Mouse (Mus musculus) brain, embryonic 14.5 days (tissue): Measurements from ENCODE around the gene Cfap61.

Source experiments
- CTCF ChIP-seq: fragments of 200-500 bp; IDR thresholded peaks from 2 replicates; pipeline ENCODE4 v1.5.1; 2012; ENCODE audit warnings: inconsistent platforms, mild to moderate bottlenecking, moderate library complexity, borderline replicate concordance; ENCODE audit not compliant: insufficient read depth, insufficient read length; ENCODE audit errors: extremely low read depth
- POLR2A ChIP-seq: fragments of 200-500 bp; IDR thresholded peaks from 2 replicates; pipeline ENCODE4 v1.6.1; 2012; ENCODE audit warnings: mild to moderate bottlenecking, inconsistent platforms, borderline replicate concordance; ENCODE audit not compliant: poor library complexity, insufficient read depth, insufficient read length, severe bottlenecking; ENCODE audit errors: extremely low read depth

DNA sequence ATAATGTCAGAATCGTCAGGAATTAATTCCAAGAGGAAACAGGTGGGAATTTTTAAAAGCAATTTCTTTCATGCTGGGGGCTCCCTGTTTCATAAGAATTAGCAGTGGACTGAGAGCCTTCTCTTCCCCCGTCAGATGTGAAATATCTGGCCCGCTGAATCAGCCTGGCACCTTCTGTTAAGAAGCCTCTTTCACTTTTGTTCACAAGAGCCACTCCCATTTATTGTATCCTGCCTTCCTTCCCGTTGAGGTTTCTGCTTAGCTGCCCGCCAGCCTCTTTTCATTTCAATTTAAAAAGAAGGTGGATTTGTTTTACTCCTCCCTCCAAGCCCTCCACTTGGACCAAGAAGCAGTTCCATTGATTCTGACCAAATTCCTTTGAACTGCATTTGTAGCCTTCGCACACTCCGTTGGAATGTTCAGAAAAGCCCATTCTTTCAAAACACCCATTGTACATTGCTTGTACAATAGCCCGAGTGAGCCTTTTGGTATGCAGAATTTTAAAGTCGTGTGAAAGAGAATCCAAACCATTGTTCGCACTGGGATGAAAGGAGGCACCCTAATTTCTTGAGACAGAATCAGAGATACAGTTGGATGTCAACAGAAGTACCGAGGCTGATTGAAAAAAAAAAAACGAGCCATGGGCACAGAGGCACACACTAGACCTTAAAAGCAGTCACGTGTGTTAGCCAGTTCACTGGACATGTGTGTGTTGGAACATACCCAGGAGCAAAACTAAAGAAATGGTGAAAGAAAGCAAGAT lies 127.9 kb downstream of the Cfap61 start:
- no peak for TF ChIP-seq CTCF
- no peak for TF ChIP-seq POLR2A
